Mouse (Mus musculus): ENCODE results near the gene Abca3.
"Not testable (repeated sequence)": the region's sequence is repeated elsewhere in the genome, so short reads cannot be mapped to it uniquely, and the experiment has no call there.

Abca3 gene

DNA sequence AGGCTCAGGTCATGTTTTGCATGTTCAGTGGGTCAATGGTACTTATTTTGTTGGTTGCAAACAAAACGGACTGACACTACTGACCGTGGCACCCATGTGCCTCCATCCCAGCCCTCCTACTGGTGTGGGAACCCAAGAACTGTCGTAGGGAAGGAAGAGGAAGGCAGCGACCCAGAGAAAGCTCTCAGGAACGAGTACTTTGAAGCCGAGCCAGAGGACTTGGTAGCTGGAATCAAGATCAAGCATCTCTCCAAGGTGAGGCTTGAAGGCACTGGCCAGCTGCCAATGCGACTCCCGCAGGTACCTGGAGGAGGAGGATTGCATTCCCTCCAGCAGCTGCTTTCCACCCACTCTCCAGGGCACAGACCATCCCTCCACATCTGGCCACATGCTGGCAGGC is 32.0 kb downstream of the Abca3 start:
- DNase-seq (ENCODE audit: low spot score) = peak; percentile 29

DNA sequence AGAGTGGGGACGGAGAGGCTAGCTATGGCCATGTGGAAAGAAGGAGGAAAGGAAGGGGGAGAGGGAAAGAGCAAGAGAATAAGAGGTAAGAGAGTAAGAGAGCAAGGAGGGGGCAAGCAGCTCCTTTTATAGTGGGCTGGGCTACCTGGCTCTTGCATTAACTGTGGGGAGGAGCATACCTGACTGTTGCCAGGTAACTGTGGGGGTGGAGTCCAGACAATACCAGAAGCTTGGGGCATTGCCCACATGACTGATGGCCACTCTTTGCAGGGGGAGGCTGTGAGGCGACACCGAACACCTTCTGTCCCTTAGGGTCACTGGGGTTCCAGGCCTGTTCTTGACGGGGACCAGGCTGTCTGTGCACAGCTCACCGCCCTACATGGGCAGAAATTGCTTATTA is 37.0 kb downstream of the Abca3 start:
- no peak for DNase-seq (ENCODE audit: low spot score)

DNA sequence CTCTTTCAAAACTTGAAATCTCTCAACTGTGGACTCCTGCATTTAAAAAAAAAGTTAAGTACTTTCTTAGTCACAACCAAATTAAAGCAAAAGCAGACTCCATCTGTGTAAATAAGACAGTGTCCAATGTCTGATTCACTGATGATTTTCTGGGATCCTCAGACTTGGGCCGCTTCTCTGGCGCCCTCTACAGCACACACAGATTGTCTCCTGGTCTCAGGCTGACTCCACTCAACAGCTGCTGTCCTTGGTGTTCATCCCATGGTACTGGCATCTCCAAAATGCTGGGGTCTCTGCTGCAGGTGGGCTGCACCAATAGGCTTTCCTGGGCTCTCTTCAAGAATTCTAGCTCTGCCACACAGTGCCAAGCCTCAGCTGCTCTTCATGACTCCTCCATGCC is 38.1 kb downstream of the Abca3 start:
- peak; percentile 54 for DNase-seq (ENCODE audit: low spot score)

DNA sequence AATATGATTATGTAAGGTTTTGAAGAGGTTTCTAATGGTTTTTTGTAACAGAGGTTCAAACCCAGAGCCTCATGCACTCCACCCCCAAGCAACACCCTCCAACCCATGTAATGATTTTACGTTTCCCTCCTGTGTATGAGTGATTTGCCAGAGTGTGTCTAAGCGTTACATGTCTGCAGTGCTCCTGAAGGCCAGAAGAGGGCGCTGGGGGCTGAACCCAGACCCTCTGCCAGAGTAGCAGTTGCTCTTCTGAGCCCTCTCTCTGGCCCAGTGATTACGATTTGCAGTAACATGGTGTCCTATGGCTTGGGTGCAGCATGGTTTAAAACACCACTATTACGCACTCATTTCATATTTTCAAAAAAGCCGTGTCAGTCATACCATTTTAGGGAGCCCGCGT is 39.4 kb downstream of the Abca3 start:
- DNase-seq (ENCODE audit: low spot score) = no peak

DNA sequence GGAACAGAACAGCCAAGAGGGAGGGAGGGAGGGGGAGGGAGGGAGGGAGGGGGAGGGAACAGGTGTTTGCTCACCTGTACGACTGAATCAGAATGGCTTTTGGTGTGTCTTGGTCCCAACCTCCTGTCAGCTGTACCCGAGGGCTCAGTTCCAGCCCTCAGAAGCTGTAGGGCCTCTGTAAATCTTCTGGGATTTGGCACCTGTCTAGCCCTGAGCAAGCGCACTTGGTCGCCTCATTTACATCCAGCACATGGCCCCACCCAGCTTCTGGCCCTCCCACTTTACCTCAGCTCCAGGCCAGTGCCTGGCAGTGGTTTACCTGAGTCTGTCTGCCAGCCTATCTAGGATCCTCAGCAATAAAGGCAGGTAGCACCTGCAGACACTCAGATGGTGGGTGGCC is 41.8 kb downstream of the Abca3 start:
- no peak for DNase-seq (ENCODE audit: low spot score)

DNA sequence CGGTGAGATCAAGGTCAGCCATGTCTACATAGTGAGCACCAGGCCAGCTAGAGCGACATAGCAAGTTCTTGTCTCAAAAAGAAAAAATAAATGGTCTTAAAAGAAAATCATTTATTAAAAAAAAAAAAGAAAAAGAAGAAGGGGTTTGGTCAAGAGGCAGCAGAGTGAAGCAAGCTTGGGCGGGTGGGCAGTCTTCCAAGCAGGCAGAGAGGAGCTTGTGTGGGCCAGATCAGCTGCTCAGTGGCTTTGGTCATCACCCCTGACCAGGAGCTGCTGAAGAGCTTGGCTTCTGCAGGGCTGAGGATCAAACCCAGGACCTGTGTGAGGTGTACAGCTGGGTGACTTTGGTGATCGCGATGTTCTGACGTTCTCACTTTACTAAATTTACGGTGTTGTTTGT is 42.7 kb downstream of the Abca3 start:
- DNase-seq (ENCODE audit: low spot score) = no peak

DNA sequence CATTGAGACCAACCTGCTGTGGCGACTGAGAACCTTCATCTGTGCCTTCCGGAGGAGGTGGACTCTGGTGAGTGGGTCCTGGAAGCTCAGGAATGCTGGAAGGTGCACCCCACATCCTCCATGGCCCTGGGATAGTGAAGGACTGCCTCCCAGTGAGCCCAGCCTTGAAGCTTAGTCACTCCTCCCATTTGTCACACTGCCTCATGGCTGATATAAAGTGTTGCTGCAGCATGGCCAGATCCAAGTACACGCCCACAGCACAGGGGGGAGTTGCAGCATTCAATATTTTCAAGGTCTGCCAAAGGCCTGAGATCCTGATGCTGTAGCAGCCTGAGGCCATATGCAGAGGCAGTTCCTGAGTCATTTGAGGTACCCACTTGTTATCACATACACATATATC is 50.6 kb downstream of the Abca3 start:
- no peak for DNase-seq (ENCODE audit: low spot score)

DNA sequence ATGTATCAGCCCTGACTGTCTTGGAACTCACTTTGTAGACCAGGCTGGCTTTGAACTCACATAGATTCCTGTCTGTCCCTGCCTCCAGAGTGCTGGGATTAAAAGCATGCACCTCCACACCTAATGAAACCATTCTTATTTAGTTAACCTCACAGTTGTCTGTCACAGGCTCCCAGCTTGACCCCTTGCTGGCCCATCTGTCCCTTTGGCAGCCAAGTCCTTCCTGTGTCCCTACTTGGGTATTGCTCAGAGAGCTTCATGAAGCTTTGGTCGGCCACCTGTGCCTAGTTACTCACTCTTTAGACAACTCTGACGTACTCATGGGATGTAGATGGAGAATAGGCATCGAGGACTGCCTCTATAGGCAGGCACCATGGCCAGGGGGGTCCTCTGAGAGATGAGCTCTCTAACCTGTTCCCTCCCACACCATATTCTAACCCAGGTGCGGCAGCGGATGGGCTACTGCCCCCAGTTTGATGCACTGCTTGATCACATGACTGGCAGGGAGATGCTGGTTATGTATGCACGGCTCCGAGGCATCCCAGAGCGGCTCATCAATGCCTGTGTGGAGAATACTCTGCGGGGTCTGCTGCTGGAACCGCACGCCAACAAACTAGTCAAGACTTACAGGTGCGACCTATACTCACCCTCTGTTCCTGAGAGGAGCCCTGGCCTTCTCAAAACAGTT is 55.5 kb downstream of the Abca3 start:
- DNase-seq (ENCODE audit: low spot score) = no peak

DNA sequence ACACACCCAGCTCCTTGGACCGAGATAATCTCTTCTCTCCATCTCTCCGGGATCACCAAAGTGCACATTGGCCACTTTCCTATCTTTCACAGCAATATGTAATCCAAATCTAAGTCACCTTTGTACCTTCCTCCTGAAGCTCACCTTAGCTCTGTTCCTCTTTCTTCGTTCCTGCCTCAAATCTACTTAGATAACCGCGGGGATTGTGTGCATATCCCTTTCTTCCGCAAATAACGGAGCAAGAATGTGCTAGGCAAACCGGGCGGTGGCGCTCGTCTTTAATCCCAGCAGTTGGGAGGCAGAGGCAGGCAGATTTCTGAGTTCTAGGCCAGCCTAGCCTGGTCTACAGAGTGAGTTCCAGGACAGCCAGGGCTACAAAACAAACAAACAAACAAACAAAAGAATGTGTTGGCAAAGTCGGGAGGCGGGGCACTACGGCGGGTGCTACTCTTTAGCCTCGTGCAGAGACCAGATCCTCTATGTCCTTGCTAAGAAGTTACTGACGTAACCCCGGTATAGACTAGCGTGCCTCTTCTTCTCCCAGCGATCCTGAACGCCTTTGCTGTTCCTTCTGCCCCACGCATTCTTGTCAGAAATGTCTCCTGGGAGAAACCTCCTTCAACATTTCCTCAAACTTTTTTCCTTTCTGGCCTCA is 61.9 kb downstream of the Abca3 start:
- no peak for DNase-seq (ENCODE audit: low spot score)

DNA sequence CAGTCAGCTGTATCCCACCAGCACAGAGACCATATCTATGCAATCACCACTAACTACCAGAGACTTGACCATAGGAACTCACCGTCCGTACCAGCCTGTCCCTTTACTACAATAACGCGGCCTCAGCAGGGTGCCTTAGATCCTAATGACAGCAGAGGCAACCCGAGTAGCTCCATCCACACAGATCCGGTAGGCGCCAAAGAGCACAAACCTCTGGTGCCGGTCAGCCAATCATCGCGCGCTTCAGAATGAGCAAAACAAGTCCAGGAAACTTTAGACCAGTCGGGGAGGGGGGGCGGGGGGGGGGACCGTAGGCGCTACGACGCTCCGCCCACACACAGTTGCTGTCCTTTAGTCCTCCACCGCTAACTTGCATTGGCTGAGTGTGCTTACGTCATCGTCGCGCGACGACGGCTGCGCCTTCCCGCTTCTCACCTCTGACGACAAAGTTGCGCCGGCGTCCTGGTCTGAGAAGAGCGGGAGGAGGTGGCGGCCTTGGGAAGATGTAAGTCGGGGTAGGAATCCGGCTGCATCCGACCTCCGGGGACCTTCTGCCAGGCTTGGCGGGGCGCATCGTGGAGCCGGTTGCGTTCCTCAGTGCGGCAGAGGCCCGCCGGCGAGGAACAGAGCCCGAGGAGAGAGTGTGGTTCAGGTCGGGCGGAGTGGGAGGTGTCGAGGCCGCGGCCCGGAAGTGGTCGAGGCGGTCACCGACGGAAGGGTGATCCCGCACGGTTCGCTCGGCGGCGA is 62.7 kb downstream of the Abca3 start, which contains the start of gene Rnps1:
Rnps1 (plus strand) TSS at position 336 of the 747 bp plus-strand sequence.
- DNase-seq (ENCODE audit: low spot score) = peak; percentile 93

DNA sequence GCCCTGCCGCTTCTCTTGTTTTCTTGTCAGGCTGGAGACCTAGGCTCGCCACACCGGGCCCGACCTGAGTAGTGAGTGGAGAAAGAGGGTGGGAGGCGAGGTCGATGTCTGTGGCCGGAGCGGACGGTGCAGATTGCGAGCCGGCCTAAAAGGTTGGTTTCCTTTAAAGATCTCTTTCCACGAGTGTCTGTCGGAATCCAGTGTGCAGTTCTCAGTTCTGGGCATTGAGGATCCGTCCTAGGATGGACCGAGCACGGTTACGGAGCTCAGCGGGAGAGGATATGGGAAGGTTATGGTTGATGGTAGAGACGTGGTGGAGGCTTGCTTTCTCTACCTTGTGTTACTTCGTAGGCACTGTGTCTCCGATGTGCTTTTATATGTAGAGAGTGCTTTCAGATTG is 63.3 kb downstream of the Abca3 start:
- DNase-seq (ENCODE audit: low spot score) = no peak

DNA sequence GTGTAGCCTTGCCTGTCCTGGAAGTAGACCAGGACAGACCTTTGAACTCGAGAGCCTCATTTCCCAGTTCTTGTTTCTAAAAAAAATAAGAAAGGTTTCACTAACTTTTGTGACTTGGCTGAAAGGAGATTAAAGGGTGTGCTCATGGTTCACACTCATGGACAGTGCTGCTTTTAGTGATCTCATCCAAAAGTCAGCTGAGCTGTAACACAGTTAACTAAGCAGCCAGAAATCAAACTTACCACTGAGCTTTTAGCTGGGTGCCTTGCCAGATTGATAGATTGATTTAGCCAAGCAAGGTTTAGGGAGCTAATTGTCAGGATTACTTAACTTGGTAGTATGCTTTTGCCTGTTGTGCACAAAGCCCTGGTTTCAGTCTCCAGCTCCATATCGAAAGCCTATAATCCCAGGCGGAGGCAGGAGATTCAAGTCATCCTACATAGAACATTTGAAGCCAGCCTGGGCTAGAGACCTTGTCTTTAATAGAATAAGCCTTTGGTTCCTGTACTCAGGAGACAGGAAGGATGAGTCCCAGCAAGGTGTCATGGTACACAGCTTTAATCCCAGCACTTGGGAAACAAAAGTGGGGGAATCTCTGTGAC is 64.4 kb downstream of the Abca3 start:
- no peak for DNase-seq (ENCODE audit: low spot score)

DNA sequence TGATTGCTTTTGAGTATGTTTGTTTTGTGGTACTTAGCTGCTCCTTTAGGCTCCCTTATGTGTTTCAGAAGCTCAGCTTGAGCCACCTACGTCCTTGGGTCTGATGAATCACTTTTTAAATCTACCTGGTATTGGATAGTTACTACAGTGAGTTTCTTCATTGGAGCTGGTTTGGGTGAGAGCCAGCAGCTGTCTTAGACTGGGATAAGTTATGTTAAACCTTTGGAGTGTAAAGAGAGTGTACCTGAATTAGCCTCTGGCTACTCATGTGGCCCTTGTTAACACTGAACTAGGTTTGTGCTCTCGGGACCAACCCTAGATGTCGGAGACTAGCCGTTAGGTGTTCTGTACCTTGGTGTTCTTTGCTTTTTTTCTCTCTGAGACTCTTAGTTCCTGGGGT is 71.4 kb downstream of the Abca3 start:
- DNase-seq (ENCODE audit: low spot score) = no peak

DNA sequence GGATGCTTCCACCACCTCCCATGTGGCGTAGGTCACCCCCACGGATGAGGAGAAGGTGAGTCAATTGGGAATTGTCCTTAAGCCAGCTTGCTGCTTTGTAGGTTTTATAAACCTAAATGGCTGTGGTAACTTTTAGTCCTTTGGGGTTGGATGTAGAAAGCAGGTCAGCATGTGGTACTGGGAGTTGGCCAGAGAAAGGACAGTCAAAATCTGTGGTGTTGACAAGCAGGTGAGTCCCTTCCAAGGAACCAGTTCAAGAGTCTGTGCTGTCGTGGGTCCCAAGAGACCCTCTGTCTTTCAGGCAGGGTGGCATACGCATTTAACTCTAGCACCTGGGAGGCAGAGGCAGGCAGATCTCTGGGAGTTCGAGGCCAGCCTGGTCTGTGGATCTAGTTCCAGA is 72.7 kb downstream of the Abca3 start:
- no peak for DNase-seq (ENCODE audit: low spot score)

DNA sequence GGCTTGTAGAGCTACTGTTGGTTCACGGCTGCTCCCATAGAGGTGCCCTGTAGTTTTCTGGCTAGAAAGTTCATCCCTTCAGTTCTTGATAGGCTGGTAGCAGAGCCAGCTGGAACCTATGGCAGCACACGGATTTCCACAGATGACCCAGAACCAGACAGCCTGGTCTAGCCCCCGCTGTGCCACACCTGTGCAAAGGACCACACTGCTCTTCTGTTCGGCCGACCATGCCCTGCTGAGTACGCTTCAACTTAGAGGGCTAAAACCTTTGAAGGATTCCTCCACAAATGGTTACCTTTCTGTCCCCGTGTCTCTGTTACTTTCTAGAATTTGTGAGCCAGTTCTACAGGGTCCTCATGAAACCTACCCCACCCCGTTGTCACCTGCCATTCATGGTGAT is 73.6 kb downstream of the Abca3 start:
- not testable (repeated sequence) for DNase-seq (ENCODE audit: low spot score)

DNA sequence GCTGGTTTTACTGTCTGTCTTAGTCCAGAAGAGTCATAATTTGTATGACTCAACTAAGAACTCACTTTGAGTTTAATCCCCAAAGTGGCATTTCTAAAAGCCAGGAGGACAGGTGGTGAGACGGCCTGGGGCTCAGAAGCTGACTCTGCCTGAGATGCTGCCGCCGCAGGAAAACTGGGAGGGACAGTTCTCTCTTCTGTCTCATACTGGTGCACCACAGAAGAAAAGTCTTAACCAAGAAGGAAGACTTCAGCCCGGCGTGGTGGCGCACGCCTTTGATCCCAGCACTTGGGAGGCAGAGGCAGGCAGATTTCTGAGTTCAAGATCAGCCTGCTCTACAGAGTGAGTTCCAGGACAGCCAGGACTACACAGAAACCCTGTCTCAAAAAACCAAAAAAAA is 74.2 kb downstream of the Abca3 start:
- DNase-seq (ENCODE audit: low spot score) = no peak

DNA sequence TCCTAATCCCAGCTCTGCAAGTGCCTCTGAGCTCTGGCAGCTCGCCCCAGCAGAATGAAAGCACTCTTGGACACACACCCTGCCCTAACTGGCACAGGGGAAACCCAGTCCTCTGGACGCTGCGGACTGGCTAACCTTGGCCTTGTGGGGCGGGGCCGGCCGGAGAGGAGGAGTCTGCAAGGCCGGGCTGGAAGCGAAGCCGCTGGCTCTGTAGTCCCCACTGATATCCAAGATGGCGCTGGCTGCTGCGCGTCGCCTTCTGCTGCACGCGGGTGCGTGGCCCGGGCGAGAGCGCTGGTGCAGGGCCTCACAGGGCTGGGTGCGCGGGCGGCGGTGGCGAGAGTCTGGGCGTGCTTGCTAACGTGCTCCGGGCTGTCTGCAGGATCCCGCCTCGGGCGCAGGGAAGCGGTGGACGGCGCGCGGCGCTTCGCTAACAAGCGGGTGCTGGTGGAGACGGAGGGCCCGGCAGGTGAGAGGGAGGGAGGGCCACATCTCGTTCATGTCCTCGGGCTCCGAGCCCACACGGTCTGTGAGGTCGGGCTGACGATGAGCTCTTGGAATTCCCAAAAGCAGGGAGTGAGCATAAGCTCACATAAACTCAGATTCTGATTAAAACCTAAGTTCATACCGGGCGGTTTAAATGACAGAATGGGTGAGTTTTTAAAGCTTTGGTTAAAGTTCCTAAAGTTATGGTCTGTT is 74.9 kb downstream of the Abca3 start, which contains the start of gene Eci1:
Eci1 (plus strand) TSS at position 171 of the 699 bp plus-strand sequence.
- DNase-seq (ENCODE audit: low spot score) = peak; percentile 97

DNA sequence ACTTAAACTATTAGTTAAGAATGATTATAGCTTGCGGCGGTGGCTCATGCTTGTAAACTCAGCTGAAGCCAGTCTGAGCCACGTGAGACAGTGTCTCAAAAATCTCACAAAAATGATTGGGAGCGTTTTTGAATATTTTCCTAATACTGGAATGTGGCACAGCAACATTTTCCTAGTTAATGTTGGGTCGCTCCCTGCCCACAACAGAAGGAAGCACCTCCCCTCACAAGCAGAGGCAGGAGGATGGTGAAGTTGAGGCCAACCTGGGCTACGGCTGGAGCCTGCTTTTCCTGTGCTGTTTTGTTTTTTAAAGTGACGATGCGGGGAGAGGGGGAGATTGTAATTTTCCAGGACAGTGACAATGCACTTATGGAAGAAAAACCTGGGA is 75.4 kb downstream of the Abca3 start:
- DNase-seq (ENCODE audit: low spot score) = no peak

DNA sequence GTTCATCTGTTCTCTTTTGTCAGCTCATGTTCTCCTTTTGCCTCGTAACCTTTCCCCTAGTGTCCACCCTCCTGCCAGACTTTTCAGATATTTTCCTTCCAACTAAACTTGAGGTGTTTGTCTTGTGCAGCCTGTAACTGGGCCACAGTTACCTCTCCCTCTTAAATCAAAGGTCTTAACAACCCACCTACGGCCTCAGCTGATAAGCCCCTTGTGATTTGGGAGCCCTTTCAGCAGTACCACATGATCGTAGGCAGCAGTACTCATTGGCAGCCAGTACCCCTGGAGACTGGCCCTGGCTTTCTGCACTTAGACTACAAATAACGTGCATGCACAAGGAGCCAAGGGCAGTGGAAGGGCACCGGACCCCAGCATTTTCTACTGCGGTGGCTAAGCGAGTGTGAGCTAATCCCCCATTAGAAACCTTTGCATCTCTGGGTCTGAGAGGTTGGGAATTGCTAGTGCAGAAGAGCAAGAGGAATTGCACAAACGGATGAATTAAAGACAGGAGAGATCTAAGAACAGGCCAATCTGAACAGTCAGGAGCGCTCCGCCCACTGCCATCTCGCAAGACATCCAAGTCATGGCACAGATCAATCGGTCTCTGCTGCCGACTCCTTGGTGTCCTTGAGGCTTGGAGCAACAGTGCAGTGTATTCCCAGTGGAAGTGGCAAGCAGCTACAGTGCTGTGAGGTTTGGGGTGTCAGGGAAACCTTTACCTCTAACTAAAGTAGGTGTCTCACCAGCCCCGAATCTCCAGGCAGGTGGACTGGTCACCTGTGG is 77.6 kb downstream of the Abca3 start:
- DNase-seq (ENCODE audit: low spot score) = no peak

DNA sequence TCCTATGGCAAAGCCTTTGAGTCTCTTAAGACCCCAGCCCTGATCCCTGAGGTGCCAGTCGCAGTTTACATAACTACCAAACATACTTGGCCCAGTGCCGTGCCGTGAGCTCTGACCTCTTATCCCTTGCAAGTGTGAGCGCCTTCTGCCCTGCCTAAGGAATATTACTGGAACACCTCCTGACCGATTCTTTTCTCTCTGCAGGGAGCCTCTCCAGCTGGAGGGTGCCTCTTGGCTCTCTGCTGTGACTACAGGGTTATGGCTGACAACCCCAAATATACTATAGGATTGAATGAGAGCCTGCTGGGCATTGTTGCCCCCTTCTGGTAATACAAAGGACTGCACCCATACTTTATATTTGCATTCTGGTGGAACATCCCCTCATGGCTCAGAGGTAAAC is 85.3 kb downstream of the Abca3 start:
- no peak for DNase-seq (ENCODE audit: low spot score)

DNA sequence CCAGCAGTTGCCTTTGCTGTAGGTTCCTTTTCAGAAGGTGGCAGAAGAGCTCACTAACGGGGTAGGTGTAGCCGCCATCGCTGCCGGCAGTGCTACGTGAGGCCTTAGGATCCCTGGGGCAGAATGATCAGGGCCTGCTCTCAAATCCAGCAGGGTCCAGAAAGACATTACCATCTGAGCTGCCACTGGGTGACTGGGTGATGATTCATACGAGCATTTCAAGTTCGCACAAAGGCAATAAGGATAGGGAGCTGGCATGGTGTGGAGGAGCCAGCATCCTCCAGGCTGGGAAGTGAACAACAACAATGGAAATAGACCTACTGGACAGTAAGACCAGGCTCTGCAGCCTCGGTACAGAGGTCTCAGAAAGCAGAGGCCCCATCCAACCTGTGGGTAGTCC is 88.6 kb downstream of the Abca3 start:
- DNase-seq (ENCODE audit: low spot score) = no peak

All from urinary bladder, postnatal 14 days (tissue).